Mouse (Mus musculus) embryonic facial prominence, embryonic 11.5 days (tissue): ENCODE measurements around the gene Exoc3l. TPM values are rescaled to one million over a fixed set of nuclear protein-coding genes. Genes with fewer than 3 reads are reported as not detected.
"Not testable (repeated sequence)": the region's sequence is repeated elsewhere in the genome, so short reads cannot be mapped to it uniquely, and the experiment has no call there.

Experiments used
- ATAC-seq: fragments of 200-750 bp; cut with Nextera tagmentation; replicated peaks from 2 replicates; pipeline ENCODE4 v1.8.0; 2017; ENCODE audit warnings: low read depth; ENCODE audit not compliant: insufficient number of reproducible peaks, low FRiP score, low TSS enrichment
- DNase-seq: peaks from one replicate; pipeline ENCODE4 v3.0.0-alpha.2; 2015; ENCODE audit warnings: low spot score
- H3K27ac ChIP-seq: fragments of 300-500 bp; sonication (generic); replicated peaks from 2 replicates; pipeline ENCODE4 v1.5.1; 2014; ENCODE audit warnings: mild to moderate bottlenecking, low read depth, low read length, control low read depth
- H3K27me3 ChIP-seq: fragments of 300-500 bp; sonication (generic); 2 replicates; pipeline ENCODE4 v1.6.1; 2014; ENCODE audit warnings: mild to moderate bottlenecking, low read length, moderate library complexity, mixed read lengths; ENCODE audit not compliant: control insufficient read depth, insufficient read depth
- H3K36me3 ChIP-seq: fragments of 300-500 bp; sonication (generic); replicated peaks from 2 replicates; pipeline ENCODE4 v1.6.1; 2014; ENCODE audit warnings: low read depth, mild to moderate bottlenecking, low read length, moderate library complexity, mixed read lengths; ENCODE audit not compliant: control insufficient read depth, insufficient read depth
- H3K4me1 ChIP-seq: fragments of 300-500 bp; sonication (generic); 2 replicates; pipeline ENCODE4 v1.6.1; 2014; ENCODE audit warnings: low read length, mixed read lengths; ENCODE audit not compliant: control insufficient read depth, insufficient read depth
- H3K4me2 ChIP-seq: fragments of 300-500 bp; sonication (generic); 2 replicates; pipeline ENCODE4 v1.6.1; 2014; ENCODE audit warnings: low read depth, mild to moderate bottlenecking, control low read depth, low read length, moderate library complexity
- H3K4me3 ChIP-seq: fragments of 300-500 bp; sonication (generic); 2 replicates; pipeline ENCODE4 v1.5.1; 2014; ENCODE audit warnings: low read depth, low read length, control low read depth
- H3K9ac ChIP-seq: fragments of 300-500 bp; sonication (generic); replicated peaks from 2 replicates; pipeline ENCODE4 v1.6.1; 2014; ENCODE audit warnings: mild to moderate bottlenecking, control low read depth, low read length
- H3K9me3 ChIP-seq: fragments of 300-500 bp; sonication (generic); replicated peaks from 2 replicates; pipeline ENCODE4 v1.6.1; 2016; ENCODE audit warnings: mild to moderate bottlenecking, low read length, inconsistent platforms, mixed read lengths; ENCODE audit not compliant: control insufficient read depth
- WGBS: fragments of 180-500 bp; shearing (Covaris S2); extraction: QIAGEN DNeasy Blood & Tissue Kit; methylation state at CpG from one replicate; pipeline ENCODE4 v1.1.7; 2014; 5-methylcytosine and 5-hydroxymethylcytosine counted together
- polyA plus RNA-seq: library from polyadenylated mRNA; unstranded; fragments of >200 nt; fragmentation: Nextera tagmentation; extraction: Ambion mirVana; gene quantifications from 2 replicates; pipeline ENCODE4 v1.2.1, GENCODE M21; 2014

Gene Exoc3l
- polyA plus RNA-seq, 1 experiment from 2014 or later: 7.2 TPM

DNA sequence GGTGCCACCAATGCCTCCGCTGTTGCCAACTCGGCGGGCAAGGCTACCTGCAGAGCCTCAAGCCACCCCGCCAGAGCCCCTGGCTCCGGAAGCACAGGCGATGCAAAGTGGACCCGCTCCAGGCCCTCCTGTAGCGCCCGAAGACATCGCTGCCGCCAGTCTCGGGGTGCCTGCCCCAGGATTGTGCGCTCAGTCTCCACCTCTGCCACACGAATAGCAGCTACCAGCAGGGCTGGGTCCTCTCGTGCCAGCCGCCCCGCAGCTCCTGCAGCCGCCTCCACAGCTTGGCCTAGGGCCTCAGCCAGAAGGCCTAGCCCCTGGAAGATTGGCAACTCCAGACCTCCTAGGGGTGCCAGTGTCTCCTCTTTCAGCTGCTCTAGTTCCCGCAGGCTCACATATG, 2.5 kb downstream of the Exoc3l start:
- DNase-seq: no peak

GRCm38 (mm10) chr8:105292471-105292870, 3.4 kb downstream of the Exoc3l start:
- no peak overlapping the region for H3K27ac ChIP-seq
- H3K4me1 ChIP-seq: peaks cover 5% of the 10 kb centered on the region; the same call in 1 of the 2 replicates
- H3K27me3 ChIP-seq: peaks cover 12% of the 10 kb centered on the region
- H3K9ac ChIP-seq: no peak overlapping the region
- H3K36me3 ChIP-seq: no peaks in the 10 kb centered on the region
- no peak overlapping the region for H3K4me3 ChIP-seq
- no peak for ATAC-seq
- no peaks in the 10 kb centered on the region for H3K9me3 ChIP-seq
- WGBS: 78% methylated on average over 7 of the region's 7 CpGs
- no peak for DNase-seq
- H3K4me2 ChIP-seq: no peak overlapping the region

More for the DNA sequence above, 2.5 kb downstream of the Exoc3l start:
- Histone ChIP-seq H3K4me2 (no peak overlapping the region), H3K4me1 (peaks cover 5% of the 10 kb centered on the region; the same call in 1 of the 2 replicates), H3K27me3 (peaks cover 12% of the 10 kb centered on the region), H3K9ac (no peak overlapping the region), H3K36me3 (no peaks in the 10 kb centered on the region), H3K4me3 (no peak overlapping the region), H3K27ac (no peak overlapping the region), H3K9me3 (no peaks in the 10 kb centered on the region)
- WGBS: 65% methylated on average over 19 of the region's 19 CpGs
- no peak for ATAC-seq

DNA sequence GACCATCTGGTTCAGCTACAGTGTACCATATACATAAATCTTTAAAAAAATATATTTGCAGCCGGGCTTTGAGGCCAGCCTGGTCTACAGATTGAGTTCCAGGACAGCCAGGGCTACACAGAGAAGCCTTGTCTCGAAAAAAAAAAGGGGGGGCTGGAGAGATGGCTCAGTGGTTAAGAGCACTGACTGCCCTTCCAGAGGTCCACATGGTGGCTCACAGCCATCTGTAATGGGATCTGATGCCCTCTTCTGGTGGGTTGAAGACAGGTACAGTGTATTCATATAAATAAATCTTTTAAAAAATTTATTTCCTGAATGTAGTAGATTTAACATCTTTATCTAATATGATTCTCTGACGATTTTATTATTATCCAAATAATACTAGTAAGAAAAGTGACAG, 4.1 kb downstream of the Exoc3l start:
- H3K27me3 ChIP-seq: peaks cover 12% of the 10 kb centered on the region
- H3K4me1 ChIP-seq, H3K27ac ChIP-seq, H3K4me2 ChIP-seq, H3K9ac ChIP-seq, H3K4me3 ChIP-seq, H3K36me3 ChIP-seq, DNase-seq, ATAC-seq, H3K9me3 ChIP-seq: not testable (repeated sequence)
- 80% methylated on average over 3 of the region's 3 CpGs for WGBS

- H3K36me3 ChIP-seq, H3K9ac ChIP-seq, H3K4me3 ChIP-seq, DNase-seq, H3K4me2 ChIP-seq, H3K9me3 ChIP-seq, H3K27ac ChIP-seq, H3K4me1 ChIP-seq, ATAC-seq: not testable (repeated sequence)
- peaks cover 12% of the 10 kb centered on the region for H3K27me3 ChIP-seq
- 85% methylated on average over 8 of the region's 8 CpGs for WGBS
Observed at GRCm38 (mm10) chr8:105291364-105291763, 4.5 kb downstream of the Exoc3l start.

- WGBS: 7% methylated on average over 31 of the region's 31 CpGs
- ATAC-seq (no peak), DNase-seq (peak; percentile 96)
- H3K27ac ChIP-seq: no peak overlapping the region
- no peak overlapping the region for H3K9ac ChIP-seq
- H3K4me3 ChIP-seq: peak overlapping the region; percentile 47
- H3K36me3 ChIP-seq: no peaks in the 10 kb centered on the region
- no peaks in the 10 kb centered on the region for H3K9me3 ChIP-seq
- H3K27me3 ChIP-seq: peaks cover 12% of the 10 kb centered on the region
- H3K4me2 ChIP-seq: peak overlapping the region; percentile 69
- H3K4me1 ChIP-seq: peaks cover 5% of the 10 kb centered on the region; the same call in 1 of the 2 replicates
Observed at GRCm38 (mm10) chr8:105290554-105291314, 5.2 kb downstream of the Exoc3l start.

- peak; percentile 67 for DNase-seq
- ATAC-seq: peak; percentile 24
- H3K9ac ChIP-seq: peak within 1 kb of the TSS; percentile 74
- 2% methylated on average over 40 of the region's 43 CpGs for WGBS
- 0 out of 2 replicates have a peak within 1 kb of the TSS, but pooled peaks have one; percentile 41 for H3K27ac ChIP-seq
- no peaks in the 10 kb centered on the region for H3K9me3 ChIP-seq
- peak within 1 kb of the TSS; percentile 69 for H3K4me2 ChIP-seq
- peak within 1 kb of the TSS; percentile 47 for H3K4me3 ChIP-seq
- peaks cover 5% of the 10 kb centered on the region; the same call in 1 of the 2 replicates for H3K4me1 ChIP-seq
- no peaks in the 10 kb centered on the region for H3K36me3 ChIP-seq
- H3K27me3 ChIP-seq: peaks cover 12% of the 10 kb centered on the region
Observed at GRCm38 (mm10) chr8:105289805-105290460, 6.0 kb downstream of the Exoc3l start, which contains the start of gene 4931428F04Rik. 4931428F04Rik (minus strand) TSS chr8:105289864.

- Histone ChIP-seq H3K27ac (0 out of 2 replicates have a peak overlapping the region, but pooled peaks have one; percentile 41), H3K9me3 (no peaks in the 10 kb centered on the region), H3K4me2 (peak overlapping the region; percentile 69), H3K9ac (peak overlapping the region; percentile 74), H3K4me3 (peak overlapping the region; percentile 47), H3K4me1 (peaks cover 5% of the 10 kb centered on the region; the same call in 1 of the 2 replicates), H3K27me3 (peaks cover 12% of the 10 kb centered on the region), H3K36me3 (no peaks in the 10 kb centered on the region)
- DNase-seq: peak; percentile 97
- under 1% methylated on average over 53 of the region's 53 CpGs for WGBS
- ATAC-seq: peak; percentile 89
Observed at GRCm38 (mm10) chr8:105288958-105289732, 6.8 kb downstream of the Exoc3l start.
